Mouse (Mus musculus): ENCODE measurements around the gene Spaca6. TPM values are rescaled to one million over a fixed set of nuclear protein-coding genes. Genes with fewer than 3 reads are reported as not detected.

Gene Spaca6
- 55.0 and 75.1 TPM in 2 replicates for polyA plus RNA-seq (2016; fragmentation: Nextera tagmentation; extraction: Ambion mirVana)

GRCm38 (mm10) chr17:17826751-17827657 is at the start of gene Spaca6:
Gene Spaca6 (plus strand): TSS chr17:17827158.
- peaks cover 35% of the 10 kb centered on the region for H3K4me1 ChIP-seq
- peaks cover 23% of the 10 kb centered on the region for H3K36me3 ChIP-seq
- H3K9me3 ChIP-seq (replicated peaks): no peaks in the 10 kb centered on the region
- no peaks in the 10 kb centered on the region for H3K27me3 ChIP-seq (ENCODE audit: low read depth, poor library complexity, severe bottlenecking)
- DNase-seq (ENCODE audit: low spot score): peak; percentile 92
- WGBS: 1% methylated on average over 39 of the region's 42 CpGs
- H3K4me3 ChIP-seq: peak within 1 kb of the TSS; percentile 92
- peak within 1 kb of the TSS; percentile 99 for H3K27ac ChIP-seq

GRCm38 (mm10) chr17:17790866-17791630 is 35.9 kb upstream of the Spaca6 start:
- Histone ChIP-seq H3K4me1 (peaks cover 4% of the 10 kb centered on the region; the same call in 1 of the 2 replicates), H3K36me3 (no peaks in the 10 kb centered on the region), H3K4me3 (no peak overlapping the region), H3K27me3 (ENCODE audit: low read depth, poor library complexity, severe bottlenecking) (no peaks in the 10 kb centered on the region), H3K9me3 (replicated peaks) (no peaks in the 10 kb centered on the region), H3K27ac (no peak overlapping the region)
- DNase-seq (ENCODE audit: low spot score): no peak
- 79% methylated on average over 3 of the region's 3 CpGs for WGBS

GRCm38 (mm10) chr17:17792578-17792977 is 34.4 kb upstream of the Spaca6 start:
- Histone ChIP-seq H3K27me3 (ENCODE audit: low read depth, poor library complexity, severe bottlenecking) (no peaks in the 10 kb centered on the region), H3K9me3 (replicated peaks) (no peaks in the 10 kb centered on the region), H3K36me3 (no peaks in the 10 kb centered on the region), H3K27ac (no peak overlapping the region), H3K4me3 (no peak overlapping the region), H3K4me1 (peaks cover 4% of the 10 kb centered on the region; the same call in 1 of the 2 replicates)
- 65% methylated on average over 1 of the region's 1 CpGs for WGBS
- no peak for DNase-seq (ENCODE audit: low spot score)

GRCm38 (mm10) chr17:17795527-17795926 is 31.4 kb upstream of the Spaca6 start:
- WGBS: 58% methylated on average over 2 of the region's 2 CpGs
- Histone ChIP-seq H3K4me3 (no peak overlapping the region), H3K27me3 (ENCODE audit: low read depth, poor library complexity, severe bottlenecking) (no peaks in the 10 kb centered on the region)

GRCm38 (mm10) chr17:17823612-17824336 is 3.2 kb upstream of the Spaca6 start:
- Histone ChIP-seq H3K36me3 (no peaks in the 10 kb centered on the region), H3K27ac (no peak overlapping the region), H3K4me3 (no peak overlapping the region), H3K9me3 (replicated peaks) (no peaks in the 10 kb centered on the region), H3K27me3 (ENCODE audit: low read depth, poor library complexity, severe bottlenecking) (no peaks in the 10 kb centered on the region), H3K4me1 (peaks cover 9% of the 10 kb centered on the region)
- WGBS: 82% methylated on average over 6 of the region's 6 CpGs
- no peak for DNase-seq (ENCODE audit: low spot score)

More at GRCm38 (mm10) chr17:17795527-17795926, 31.4 kb upstream of the Spaca6 start:
- H3K4me1 ChIP-seq: peaks cover 4% of the 10 kb centered on the region; the same call in 1 of the 2 replicates
- DNase-seq (ENCODE audit: low spot score): no peak
- H3K27ac ChIP-seq: no peak overlapping the region
- no peaks in the 10 kb centered on the region for H3K9me3 ChIP-seq (replicated peaks)
- H3K36me3 ChIP-seq: no peaks in the 10 kb centered on the region

GRCm38 (mm10) chr17:17825921-17826591 is 902 bp upstream of the Spaca6 start:
- under 1% methylated on average over 21 of the region's 22 CpGs for WGBS
- peaks cover 14% of the 10 kb centered on the region for H3K36me3 ChIP-seq

GRCm38 (mm10) chr17:17827658-17828190 is 766 bp downstream of the Spaca6 start:
- peak; percentile 95 for DNase-seq (ENCODE audit: low spot score)
- peak overlapping the region; percentile 99 for H3K27ac ChIP-seq
- peaks cover 39% of the 10 kb centered on the region for H3K4me1 ChIP-seq
- 0% methylated on average over 13 of the region's 13 CpGs for WGBS
- no peaks in the 10 kb centered on the region for H3K27me3 ChIP-seq (ENCODE audit: low read depth, poor library complexity, severe bottlenecking)
- H3K9me3 ChIP-seq (replicated peaks): no peaks in the 10 kb centered on the region
- peaks cover 30% of the 10 kb centered on the region for H3K36me3 ChIP-seq
- H3K4me3 ChIP-seq: peak overlapping the region; percentile 92

More at GRCm38 (mm10) chr17:17825921-17826591, 902 bp upstream of the Spaca6 start:
- Histone ChIP-seq H3K4me3 (peak overlapping the region; percentile 92), H3K27ac (peak overlapping the region; percentile 99), H3K9me3 (replicated peaks) (no peaks in the 10 kb centered on the region), H3K27me3 (ENCODE audit: low read depth, poor library complexity, severe bottlenecking) (no peaks in the 10 kb centered on the region), H3K4me1 (peaks cover 27% of the 10 kb centered on the region)
- DNase-seq (ENCODE audit: low spot score): peak; percentile 74

- peaks cover 43% of the 10 kb centered on the region for H3K4me1 ChIP-seq
- peaks cover 37% of the 10 kb centered on the region for H3K36me3 ChIP-seq
- DNase-seq (ENCODE audit: low spot score): peak; percentile 92
- peak overlapping the region; percentile 99 for H3K27ac ChIP-seq
- peak overlapping the region; percentile 92 for H3K4me3 ChIP-seq
- H3K27me3 ChIP-seq (ENCODE audit: low read depth, poor library complexity, severe bottlenecking): no peaks in the 10 kb centered on the region
- H3K9me3 ChIP-seq (replicated peaks): no peaks in the 10 kb centered on the region
- 2% methylated on average over 10 of the region's 15 CpGs for WGBS
Observed at GRCm38 (mm10) chr17:17828191-17828981, 1.4 kb downstream of the Spaca6 start.

GRCm38 (mm10) chr17:17829052-17829785 is 2.3 kb downstream of the Spaca6 start:
- Histone ChIP-seq H3K27ac (peak overlapping the region; percentile 99), H3K4me3 (peak overlapping the region; percentile 92), H3K27me3 (ENCODE audit: low read depth, poor library complexity, severe bottlenecking) (no peaks in the 10 kb centered on the region), H3K4me1 (peaks cover 51% of the 10 kb centered on the region), H3K9me3 (replicated peaks) (no peaks in the 10 kb centered on the region), H3K36me3 (peaks cover 45% of the 10 kb centered on the region)
- 8% methylated on average over 6 of the region's 6 CpGs for WGBS
- DNase-seq (ENCODE audit: low spot score): no peak

GRCm38 (mm10) chr17:17829816-17830535 is 3.0 kb downstream of the Spaca6 start:
- peaks cover 53% of the 10 kb centered on the region for H3K36me3 ChIP-seq
- peak overlapping the region; percentile 92 for H3K4me3 ChIP-seq
- H3K9me3 ChIP-seq (replicated peaks): no peaks in the 10 kb centered on the region
- DNase-seq (ENCODE audit: low spot score): no peak
- H3K27me3 ChIP-seq (ENCODE audit: low read depth, poor library complexity, severe bottlenecking): no peaks in the 10 kb centered on the region
- H3K27ac ChIP-seq: peak overlapping the region; percentile 99
- WGBS: 48% methylated on average over 21 of the region's 23 CpGs
- peaks cover 59% of the 10 kb centered on the region for H3K4me1 ChIP-seq
